Mouse (Mus musculus) liver, embryonic 11.5 days (tissue): Measurements from ENCODE around the gene Vrk1. TPM values are rescaled to one million over a fixed set of nuclear protein-coding genes. Genes with fewer than 3 reads are reported as not detected.

Source experiments
- ATAC-seq: fragments of 200-750 bp; cut with Nextera tagmentation; replicated peaks from 2 replicates; pipeline ENCODE4 v1.8.0; 2017; ENCODE audit warnings: moderate number of reproducible peaks, mild to moderate bottlenecking, moderate TSS enrichment, moderate library complexity; ENCODE audit not compliant: low FRiP score
- DNase-seq: peaks from one replicate; pipeline ENCODE4 v3.0.0-alpha.2; 2017; ENCODE audit warnings: low spot score
- H3K27ac ChIP-seq: fragments of 300-500 bp; sonication (generic); 2 replicates; pipeline ENCODE4 v1.5.1; 2014; ENCODE audit warnings: mild to moderate bottlenecking, low read depth, low read length, control low read depth
- H3K27me3 ChIP-seq: fragments of 300-500 bp; sonication (generic); replicated peaks from 2 replicates; pipeline ENCODE4 v1.6.1; 2014; ENCODE audit warnings: low read length, mixed read lengths; ENCODE audit not compliant: control insufficient read depth, insufficient read depth
- H3K36me3 ChIP-seq: fragments of 300-500 bp; sonication (generic); 2 replicates; pipeline ENCODE4 v1.6.1; 2014; ENCODE audit warnings: mild to moderate bottlenecking, low read length, moderate library complexity, mixed read lengths; ENCODE audit not compliant: control insufficient read depth, insufficient read depth
- H3K4me1 ChIP-seq: fragments of 300-500 bp; sonication (generic); replicated peaks from 2 replicates; pipeline ENCODE4 v1.6.1; 2014; ENCODE audit warnings: low read length, mixed read lengths; ENCODE audit not compliant: control insufficient read depth, insufficient read depth
- H3K4me2 ChIP-seq: fragments of 300-500 bp; sonication (generic); 2 replicates; pipeline ENCODE4 v1.6.1; 2014; ENCODE audit warnings: mild to moderate bottlenecking, control low read depth, moderate library complexity
- H3K4me3 ChIP-seq: fragments of 300-500 bp; sonication (generic); 2 replicates; pipeline ENCODE4 v1.5.1; 2014; ENCODE audit warnings: low read depth, low read length, control low read depth
- H3K9ac ChIP-seq: fragments of 300-500 bp; sonication (generic); 2 replicates; pipeline ENCODE4 v1.6.1; 2014; ENCODE audit warnings: low read depth, low read length, control low read depth
- H3K9me3 ChIP-seq: fragments of 300-500 bp; sonication (generic); 2 replicates; pipeline ENCODE4 v1.6.1; 2016; ENCODE audit warnings: low read length, inconsistent platforms, mixed read lengths; ENCODE audit not compliant: control insufficient read depth
- WGBS: fragments of 180-500 bp; shearing (Covaris S2); extraction: QIAGEN DNeasy Blood & Tissue Kit; methylation state at CpG from one replicate; pipeline ENCODE4 v1.1.7; 2014; 5-methylcytosine and 5-hydroxymethylcytosine counted together
- polyA plus RNA-seq: library from polyadenylated mRNA; unstranded; fragments of >200 nt; fragmentation: Nextera tagmentation; extraction: Ambion mirVana; gene quantifications from 2 replicates; pipeline ENCODE4 v1.2.1, GENCODE M21; 2014

The Vrk1 gene
- 161 and 179 TPM in 2 replicates for polyA plus RNA-seq

GRCm38 (mm10) chr12:106010065-106010915, at the start of gene Vrk1:
TSS of gene Vrk1 (plus strand) at chr12:106010228.
- peak within 1 kb of the TSS; percentile 70 for H3K4me2 ChIP-seq
- no peaks in the 10 kb centered on the region for H3K27me3 ChIP-seq
- H3K36me3 ChIP-seq, result peaks cover 2% of the 10 kb centered on the region; the same call in 1 of the 2 replicates
- H3K4me3 ChIP-seq, result peak within 1 kb of the TSS; percentile 94
- H3K9me3 ChIP-seq, result no peaks in the 10 kb centered on the region
- DNase-seq (peak; percentile 90), ATAC-seq (peak; percentile 97)
- H3K4me1 ChIP-seq, result peaks cover 11% of the 10 kb centered on the region
- under 1% methylated on average over 69 of the region's 72 CpGs for WGBS
- peak within 1 kb of the TSS; percentile 63 for H3K27ac ChIP-seq
- H3K9ac ChIP-seq, result peak within 1 kb of the TSS; percentile 95

GRCm38 (mm10) chr12:105960592-105961330, 49.3 kb upstream of the Vrk1 start:
- Histone ChIP-seq H3K27me3 (peaks cover 31% of the 10 kb centered on the region), H3K27ac (no peak overlapping the region), H3K9ac (no peak overlapping the region), H3K36me3 (no peaks in the 10 kb centered on the region), H3K4me2 (no peak overlapping the region), H3K4me3 (no peak overlapping the region), H3K4me1 (peaks cover 11% of the 10 kb centered on the region), H3K9me3 (no peaks in the 10 kb centered on the region)
- DNase-seq (no peak), ATAC-seq (no peak)
- 22% methylated on average over 19 of the region's 19 CpGs for WGBS

GRCm38 (mm10) chr12:105961667-105962066, 48.4 kb upstream of the Vrk1 start:
- Histone ChIP-seq H3K9me3 (no peaks in the 10 kb centered on the region), H3K4me3 (no peak overlapping the region), H3K4me2 (peak overlapping the region; percentile 92), H3K4me1 (peaks cover 6% of the 10 kb centered on the region), H3K27ac (no peak overlapping the region), H3K27me3 (peaks cover 35% of the 10 kb centered on the region), H3K9ac (no peak overlapping the region), H3K36me3 (no peaks in the 10 kb centered on the region)
- WGBS, result 10% methylated on average over 12 of the region's 12 CpGs
- ATAC-seq, result no peak
- no peak for DNase-seq

GRCm38 (mm10) chr12:105962103-105963011, 47.7 kb upstream of the Vrk1 start:
- Histone ChIP-seq H3K4me1 (peaks cover 6% of the 10 kb centered on the region), H3K4me2 (peak overlapping the region; percentile 92), H3K27ac (no peak overlapping the region), H3K9ac (peak overlapping the region; percentile 63), H3K27me3 (peaks cover 38% of the 10 kb centered on the region), H3K9me3 (no peaks in the 10 kb centered on the region), H3K4me3 (peak overlapping the region; percentile 65), H3K36me3 (no peaks in the 10 kb centered on the region)
- ATAC-seq (peak; percentile 92), DNase-seq (peak; percentile 86)
- 2% methylated on average over 37 of the region's 37 CpGs for WGBS

GRCm38 (mm10) chr12:105963012-105963572, 46.9 kb upstream of the Vrk1 start:
- WGBS, result 3% methylated on average over 30 of the region's 30 CpGs
- H3K27me3 ChIP-seq, result peaks cover 45% of the 10 kb centered on the region
- H3K4me1 ChIP-seq, result peaks cover 6% of the 10 kb centered on the region
- peak overlapping the region; percentile 63 for H3K9ac ChIP-seq
- no peaks in the 10 kb centered on the region for H3K9me3 ChIP-seq
- DNase-seq (no peak), ATAC-seq (peak; percentile 39; the same call in 1 of the 2 replicates)
- no peaks in the 10 kb centered on the region for H3K36me3 ChIP-seq
- H3K27ac ChIP-seq, result no peak overlapping the region
- H3K4me2 ChIP-seq, result peak overlapping the region; percentile 92
- H3K4me3 ChIP-seq, result peak overlapping the region; percentile 65

- no peak overlapping the region for H3K27ac ChIP-seq
- H3K9me3 ChIP-seq, result no peaks in the 10 kb centered on the region
- H3K9ac ChIP-seq, result no peak overlapping the region
- no peak overlapping the region for H3K4me3 ChIP-seq
- H3K27me3 ChIP-seq, result peaks cover 23% of the 10 kb centered on the region
- WGBS, result 37% methylated on average over 19 of the region's 19 CpGs
- ATAC-seq (no peak), DNase-seq (no peak)
- no peaks in the 10 kb centered on the region for H3K36me3 ChIP-seq
- H3K4me1 ChIP-seq, result peaks cover 6% of the 10 kb centered on the region
- H3K4me2 ChIP-seq, result peak overlapping the region; percentile 57; the same call in 1 of the 2 replicates
Observed at GRCm38 (mm10) chr12:105966887-105967637, 43.0 kb upstream of the Vrk1 start.

GRCm38 (mm10) chr12:105967806-105968205, 42.2 kb upstream of the Vrk1 start:
- 11% methylated on average over 18 of the region's 18 CpGs for WGBS
- H3K27ac ChIP-seq, result no peak overlapping the region
- no peaks in the 10 kb centered on the region for H3K36me3 ChIP-seq
- DNase-seq (peak; percentile 44), ATAC-seq (no peak)
- 0 out of 2 replicates have a peak overlapping the region, but pooled peaks have one; percentile 31 for H3K9ac ChIP-seq
- no peaks in the 10 kb centered on the region for H3K9me3 ChIP-seq
- H3K4me3 ChIP-seq, result peak overlapping the region; percentile 30
- H3K4me2 ChIP-seq, result peak overlapping the region; percentile 57
- peaks cover 17% of the 10 kb centered on the region for H3K27me3 ChIP-seq
- H3K4me1 ChIP-seq, result peaks cover 4% of the 10 kb centered on the region; the same call in 1 of the 2 replicates
